In the genomic region with DNA sequence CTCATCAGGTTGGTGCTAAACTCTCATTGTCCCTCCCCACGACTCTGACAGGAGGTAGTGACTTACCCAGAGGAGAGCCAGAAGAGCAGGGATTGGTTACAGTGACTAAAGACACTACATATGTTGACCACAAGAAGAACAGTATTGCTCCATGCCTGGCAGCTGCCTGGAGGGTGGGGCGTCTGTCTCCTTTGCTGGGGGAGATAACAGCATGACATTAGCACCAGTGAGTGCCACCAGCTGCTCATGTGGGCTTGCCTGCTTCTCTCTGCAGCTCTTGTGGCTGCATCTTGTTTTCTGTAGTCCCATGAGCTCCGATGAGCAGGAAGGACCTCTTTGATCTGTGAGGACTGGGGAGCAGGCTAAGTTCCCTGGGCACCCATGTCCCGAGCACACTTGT, we compare ENCODE assay signal across 11 mouse cellular contexts. TPM values are rescaled to one million over a fixed set of nuclear protein-coding genes. Genes with fewer than 3 reads are reported as not detected.
DNase-seq lines count a peak whose midpoint lies in the region; ATAC-seq and TF ChIP-seq lines count a peak whose summit lies in the region.
"Had no signal": no experiment of that assay in that cellular context is flagged by ENCODE, and none has a peak within 500 bp of the region (broad histone marks: within the 10 kb centered on the region; RNA-seq: fewer than 3 reads in every experiment).

No protein-coding gene starts in this region.

- TF ChIP-seq CTCF in forebrain, postnatal 0 days (IDR thresholded peaks at IDR 0.05; ENCODE audit: low read depth), result no peak
- TF ChIP-seq CTCF in lung, adult 2 months (IDR thresholded peaks at IDR 0.05; ENCODE audit: insufficient read depth, low read length), result no peak

- WGBS in forebrain, postnatal 0 days, result 73% methylated on average over 4 of the region's 4 CpGs
- WGBS in forebrain, embryonic 12.5 days, result 76% methylated on average over 4 of the region's 4 CpGs
- 32% methylated on average over 4 of the region's 4 CpGs for WGBS in lung, embryonic 15.5 days
- WGBS in lung, adult 2 months, result 41% methylated on average over 4 of the region's 4 CpGs
- 51% methylated on average over 4 of the region's 4 CpGs for WGBS in intestine, embryonic 15.5 days
- 72% methylated on average over 4 of the region's 4 CpGs for whole genome bisulfite sequencing in forebrain, embryonic 14.5 days

- no peaks in the 10 kb centered on the region for H3K4me1 ChIP-seq in forebrain, postnatal 0 days (ENCODE audit: insufficient read depth)
- H3K4me1 ChIP-seq in forebrain, embryonic 12.5 days, result no peaks in the 10 kb centered on the region
- peaks cover 34% of the 10 kb centered on the region for H3K4me1 ChIP-seq in lung, embryonic 15.5 days
- no peaks in the 10 kb centered on the region for H3K4me1 ChIP-seq in lung, adult 2 months (ENCODE audit: control insufficient read depth, insufficient read depth, low read length)
- H3K4me1 ChIP-seq in intestine, embryonic 15.5 days (replicated peaks), result peaks cover 27% of the 10 kb centered on the region
- H3K4me1 ChIP-seq in forebrain, embryonic 14.5 days (ENCODE audit: control insufficient read depth, insufficient read depth, low read length), result no peaks in the 10 kb centered on the region

- TF ChIP-seq POLR2A in lung, adult 2 months (IDR thresholded peaks at IDR 0.05; ENCODE audit: borderline replicate concordance, extremely low read depth, low read depth, low read length), result no peak

- H3K36me3 ChIP-seq in forebrain, postnatal 0 days (ENCODE audit: insufficient read depth), result no peaks in the 10 kb centered on the region
- no peaks in the 10 kb centered on the region for H3K36me3 ChIP-seq in forebrain, embryonic 12.5 days (replicated peaks)
- no peaks in the 10 kb centered on the region for H3K36me3 ChIP-seq in lung, embryonic 15.5 days
- no peaks in the 10 kb centered on the region for H3K36me3 ChIP-seq in intestine, embryonic 15.5 days
- no peaks in the 10 kb centered on the region for H3K36me3 ChIP-seq in forebrain, embryonic 14.5 days (ENCODE audit: control insufficient read depth, insufficient read depth, low read length)

- no peaks in the 10 kb centered on the region for H3K9me3 ChIP-seq in forebrain, postnatal 0 days (ENCODE audit: low read length)
- no peaks in the 10 kb centered on the region for H3K9me3 ChIP-seq in forebrain, embryonic 12.5 days
- H3K9me3 ChIP-seq in lung, embryonic 15.5 days, result no peaks in the 10 kb centered on the region
- no peaks in the 10 kb centered on the region for H3K9me3 ChIP-seq in intestine, embryonic 15.5 days
- H3K9me3 ChIP-seq in forebrain, embryonic 14.5 days (replicated peaks; ENCODE audit: control insufficient read depth, low read length), result no peaks in the 10 kb centered on the region
- H3K9me3 ChIP-seq: megakaryocyte, embryonic 14.5 days had no signal

- H3K9ac ChIP-seq in forebrain, postnatal 0 days, result no peak overlapping the region
- no peak overlapping the region for H3K9ac ChIP-seq in forebrain, embryonic 12.5 days
- H3K9ac ChIP-seq in lung, embryonic 15.5 days, result no peak overlapping the region
- no peak overlapping the region for H3K9ac ChIP-seq in intestine, embryonic 15.5 days
- H3K9ac ChIP-seq in forebrain, embryonic 14.5 days (ENCODE audit: low read length), result no peak overlapping the region

- no peak overlapping the region for H3K27ac ChIP-seq in forebrain, postnatal 0 days (ENCODE audit: low read depth, low read length)
- H3K27ac ChIP-seq in forebrain, embryonic 12.5 days, result no peak overlapping the region
- no peak overlapping the region for H3K27ac ChIP-seq in lung, embryonic 15.5 days
- H3K27ac ChIP-seq in intestine, embryonic 15.5 days, result no peak overlapping the region
- H3K27ac ChIP-seq in forebrain, embryonic 14.5 days (ENCODE audit: low read depth, low read length), result no peak overlapping the region

- H3K4me2 ChIP-seq in forebrain, postnatal 0 days (ENCODE audit: low read depth), result no peak overlapping the region
- no peak overlapping the region for H3K4me2 ChIP-seq in forebrain, embryonic 12.5 days
- no peak overlapping the region for H3K4me2 ChIP-seq in lung, embryonic 15.5 days
- no peak overlapping the region for H3K4me2 ChIP-seq in intestine, embryonic 15.5 days (replicated peaks)
- H3K4me2 ChIP-seq in forebrain, embryonic 14.5 days (ENCODE audit: low read length), result no peak overlapping the region

- ATAC-seq in forebrain, postnatal 0 days, result peak; percentile 47; the same call in 1 of the 2 replicates
- ATAC-seq in forebrain, embryonic 12.5 days (ENCODE audit: low FRiP score), result no peak
- peak; percentile 73 for ATAC-seq in lung, embryonic 15.5 days (ENCODE audit: borderline replicate concordance, extremely low read depth, low FRiP score, low TSS enrichment)
- ATAC-seq in intestine, embryonic 15.5 days, result peak; percentile 48
- no peak for ATAC-seq in forebrain, embryonic 14.5 days

- no peaks in the 10 kb centered on the region for H3K27me3 ChIP-seq in forebrain, postnatal 0 days (ENCODE audit: insufficient read depth, low read length)
- no peaks in the 10 kb centered on the region for H3K27me3 ChIP-seq in forebrain, embryonic 12.5 days
- H3K27me3 ChIP-seq in lung, embryonic 15.5 days, result no peaks in the 10 kb centered on the region
- H3K27me3 ChIP-seq in intestine, embryonic 15.5 days (replicated peaks), result no peaks in the 10 kb centered on the region
- H3K27me3 ChIP-seq in forebrain, embryonic 14.5 days (replicated peaks; ENCODE audit: control insufficient read depth, insufficient read depth, low read length), result no peaks in the 10 kb centered on the region

- no peak overlapping the region for H3K4me3 ChIP-seq in forebrain, postnatal 0 days (ENCODE audit: low read depth, low read length)
- no peak overlapping the region for H3K4me3 ChIP-seq in forebrain, embryonic 12.5 days (replicated peaks)
- H3K4me3 ChIP-seq in lung, embryonic 15.5 days, result no peak overlapping the region
- no peak overlapping the region for H3K4me3 ChIP-seq in lung, adult 2 months (replicated peaks; ENCODE audit: extremely low read depth, low read depth, low read length)
- H3K4me3 ChIP-seq in intestine, embryonic 15.5 days (replicated peaks), result no peak overlapping the region
- no peak overlapping the region for H3K4me3 ChIP-seq in forebrain, embryonic 14.5 days (ENCODE audit: low read depth, low read length)
- H3K4me3 ChIP-seq: megakaryocyte, embryonic 14.5 days had no signal

- DNase-seq in forebrain, postnatal 0 days, result no peak
- DNase-seq in lung, adult 2 months, result no peak
- DNase-seq in lung, postnatal 36 days, result peak; percentile 19
- no peak for DNase-seq in forebrain, embryonic 14.5 days (ENCODE audit: low spot score)
- DNase-seq in adrenal gland, postnatal 4 days (ENCODE audit: low spot score in 2 of 2), result no peak
- DNase-seq: cerebellum, adult 8-10 months; kidney, postnatal 25 days had no signal

RNA-seq across cellular contexts. Expression of a gene that starts 29.7 kb away (rescaled TPM):
- 4.8 and 5.8 TPM in 2 replicates for total RNA-seq in forebrain, postnatal 0 days (2014; rRNA removed)
- 4.4 and 4.7 TPM in 2 replicates for polyA plus RNA-seq in forebrain, postnatal 0 days (2015; fragmentation: Nextera tagmentation; extraction: Ambion mirVana)
- 8.5 and 13.2 TPM in 2 replicates for polyA plus RNA-seq in forebrain, embryonic 12.5 days (2016; fragmentation: Nextera tagmentation; extraction: Ambion mirVana)
- 66.1 and 67.0 TPM in 2 replicates for polyA plus RNA-seq in lung, embryonic 15.5 days (2015; fragmentation: Nextera tagmentation; extraction: Ambion mirVana)
- 21.9 and 24.1 TPM in 2 replicates for polyA plus RNA-seq in lung, adult 2 months (2012; rRNA removed)
- polyA plus RNA-seq in intestine, embryonic 15.5 days (2015; fragmentation: Nextera tagmentation; extraction: Ambion mirVana), result 122 and 132 TPM in 2 replicates
- polyA plus RNA-seq in forebrain, embryonic 14.5 days (2014; fragmentation: Nextera tagmentation; extraction: Ambion mirVana), result 1.3 and 2.2 TPM in 2 replicates
- total RNA-seq in adrenal gland, postnatal 4 days (2021), result 10 to 100 TPM; 43.2 to 46.4 TPM

RNA-seq across cellular contexts. Expression of a gene that starts 45.5 kb away (rescaled TPM):
- 10.8 and 19.4 TPM in 2 replicates for total RNA-seq in forebrain, postnatal 0 days (2014; rRNA removed)
- polyA plus RNA-seq in forebrain, postnatal 0 days (2015; fragmentation: Nextera tagmentation; extraction: Ambion mirVana), result 1.2 and 2.1 TPM in 2 replicates
- 0.50 and 1.1 TPM in 2 replicates for polyA plus RNA-seq in forebrain, embryonic 12.5 days (2016; fragmentation: Nextera tagmentation; extraction: Ambion mirVana)
- 4.6 and 4.7 TPM in 2 replicates for polyA plus RNA-seq in lung, embryonic 15.5 days (2015; fragmentation: Nextera tagmentation; extraction: Ambion mirVana)
- polyA plus RNA-seq in lung, adult 2 months (2012; rRNA removed), result 3.0 and 3.3 TPM in 2 replicates
- 5.7 and 6.1 TPM in 2 replicates for polyA plus RNA-seq in intestine, embryonic 15.5 days (2015; fragmentation: Nextera tagmentation; extraction: Ambion mirVana)
- 0.99 and 1.4 TPM in 2 replicates for polyA plus RNA-seq in forebrain, embryonic 14.5 days (2014; fragmentation: Nextera tagmentation; extraction: Ambion mirVana)
- total RNA-seq in adrenal gland, postnatal 4 days (2021), result 1 to 10 TPM; 2.4 to 9.2 TPM

Comparison
In these comparisons a context has a peak if more than half of its experiments do, and no peak if none do; other contexts are left out.
1. ATAC-seq: peak in forebrain, postnatal 0 days (single experiment), lung, embryonic 15.5 days (single experiment) and intestine, embryonic 15.5 days (single experiment); none in forebrain, embryonic 12.5 days (single experiment) and forebrain, embryonic 14.5 days (single experiment).